ENCODE assay signal across 8 mouse cellular contexts in the genomic region with DNA sequence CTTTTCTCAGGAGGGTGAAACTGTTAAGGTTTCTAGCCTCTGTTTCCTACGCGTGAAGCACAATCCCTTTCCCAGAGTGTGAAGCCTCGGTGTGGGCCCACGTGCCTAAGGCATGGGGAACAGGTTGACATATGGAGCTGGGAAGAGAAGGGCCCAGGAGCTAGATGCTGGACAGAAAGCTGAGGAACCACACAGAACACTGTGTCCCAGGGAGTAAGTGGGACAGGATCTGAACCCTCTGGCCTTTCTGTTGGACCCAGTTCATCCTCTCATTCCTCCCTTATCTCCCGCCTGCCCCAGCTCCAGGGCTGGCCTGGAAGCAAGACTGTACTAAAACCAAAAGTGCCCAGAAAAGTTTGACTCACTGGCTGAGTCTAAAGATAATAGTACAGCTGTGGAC. TPM values are rescaled to one million over a fixed set of nuclear protein-coding genes. Genes with fewer than 3 reads are reported as not detected.
DNase-seq lines count a peak whose midpoint lies in the region; ATAC-seq and TF ChIP-seq lines count a peak whose summit lies in the region.

No protein-coding gene starts in this region.

- H3K4me1 ChIP-seq in testis, adult 2 months (ENCODE audit: control insufficient read depth, insufficient read depth, low read length) = peaks cover 14% of the 10 kb centered on the region
- peaks cover 15% of the 10 kb centered on the region for H3K4me1 ChIP-seq in liver, embryonic 12.5 days

- DNase-seq in testis, postnatal 10 days (ENCODE audit: low spot score) = no peak
- peak; percentile 28 to 35 for DNase-seq in heart, postnatal 10 days
- no peak for DNase-seq in frontal cortex, postnatal 10 days (ENCODE audit: low spot score in 2 of 2)
- no peak for DNase-seq in c-Kit-positive CD71-positive TER-119-positive erythroid progenitor cells, embryonic 14.5 days (ENCODE audit: low spot score)
- DNase-seq in right cerebral cortex, postnatal 14 days = no peak
- no peak for DNase-seq in left cerebral cortex, postnatal 10 days (ENCODE audit: extremely low spot score in 1 of 2, low spot score in 2 of 2)

- H3K4me2 ChIP-seq in liver, embryonic 12.5 days = peak overlapping the region; percentile 85

- no peaks in the 10 kb centered on the region for H3K27me3 ChIP-seq in testis, adult 2 months (ENCODE audit: control insufficient read depth, insufficient read depth, low read length)
- peaks cover 90% of the 10 kb centered on the region for H3K27me3 ChIP-seq in liver, embryonic 12.5 days (replicated peaks)

- TF ChIP-seq POLR2A in testis, adult 2 months (IDR thresholded peaks at IDR 0.05; ENCODE audit: control insufficient read depth, low read depth, low read length) = no peak

- intact Hi-C loops in heart, postnatal 10 days (cut with DNase I) = no loop called here
- intact Hi-C loops in left cerebral cortex, postnatal 10 days (cut with DNase I) = no loop called here

- no peak for ATAC-seq in liver, embryonic 12.5 days

- H3K4me3 ChIP-seq in testis, adult 2 months (ENCODE audit: control insufficient read depth, low read depth, low read length) = peak overlapping the region; percentile 77; the same call in 1 of the 2 replicates
- peak overlapping the region; percentile 63; the same call in 1 of the 2 replicates for H3K4me3 ChIP-seq in liver, embryonic 12.5 days

- TF ChIP-seq CTCF in testis, adult 2 months (IDR thresholded peaks at IDR 0.05; ENCODE audit: control insufficient read depth, insufficient read depth, insufficient replicate concordance, low read depth, low read length) = no peak

- no peak overlapping the region for H3K9ac ChIP-seq in liver, embryonic 12.5 days

- peak overlapping the region; percentile 64; the same call in 1 of the 2 replicates for H3K27ac ChIP-seq in testis, adult 2 months (ENCODE audit: control insufficient read depth, insufficient read depth, low read depth, low read length)
- no peak overlapping the region for H3K27ac ChIP-seq in liver, embryonic 12.5 days

- WGBS in liver, embryonic 12.5 days (ENCODE audit: insufficient replicate concordance) = 21% methylated on average over 5 of the region's 5 CpGs

- H3K36me3 ChIP-seq in testis, adult 2 months (ENCODE audit: control insufficient read depth, insufficient read depth, low read length) = no peaks in the 10 kb centered on the region
- no peaks in the 10 kb centered on the region for H3K36me3 ChIP-seq in liver, embryonic 12.5 days

- H3K9me3 ChIP-seq in liver, embryonic 12.5 days (replicated peaks) = no peaks in the 10 kb centered on the region

RNA-seq across cellular contexts. Expression of a gene that starts 1.3 kb away (rescaled TPM):
- 5.7 and 6.3 TPM in 2 replicates for polyA plus RNA-seq in testis, adult 2 months (2012; rRNA removed)
- total RNA-seq in heart, postnatal 10 days (2021) = 1 to 10 TPM; 3.0 to 5.3 TPM
- polyA plus RNA-seq in liver, embryonic 12.5 days (2016; fragmentation: Nextera tagmentation; extraction: Ambion mirVana) = 3.1 and 3.8 TPM in 2 replicates
- total RNA-seq in left cerebral cortex, postnatal 10 days (2021) = under 1 TPM; 0.43 to 0.64 TPM

RNA-seq across cellular contexts. Expression of a gene that starts 43.3 kb away (rescaled TPM):
- 3.9 and 4.3 TPM in 2 replicates for polyA plus RNA-seq in testis, adult 2 months (2012; rRNA removed)
- total RNA-seq in heart, postnatal 10 days (2021) = 100 to 1,000 TPM; 133 to 138 TPM
- 14.4 and 16.4 TPM in 2 replicates for polyA plus RNA-seq in liver, embryonic 12.5 days (2016; fragmentation: Nextera tagmentation; extraction: Ambion mirVana)
- 10 to 100 TPM; 51.9 to 61.5 TPM for total RNA-seq in left cerebral cortex, postnatal 10 days (2021)

RNA-seq across cellular contexts. Expression of a gene that starts 53.8 kb away (rescaled TPM):
- polyA plus RNA-seq in testis, adult 2 months (2012; rRNA removed) = 2.9 and 4.7 TPM in 2 replicates
- 100 to 1,000 TPM; 105 to 107 TPM for total RNA-seq in heart, postnatal 10 days (2021)
- 59.7 and 62.9 TPM in 2 replicates for polyA plus RNA-seq in liver, embryonic 12.5 days (2016; fragmentation: Nextera tagmentation; extraction: Ambion mirVana)
- total RNA-seq in left cerebral cortex, postnatal 10 days (2021) = 100 to 1,000 TPM; 204 to 210 TPM

Comparison
In these comparisons a context has a peak if more than half of its experiments do, and no peak if none do; other contexts are left out.
1. DNase-seq: peak in heart, postnatal 10 days (2 of 2); none in testis, postnatal 10 days (single experiment), frontal cortex, postnatal 10 days (0 of 2), c-Kit-positive CD71-positive TER-119-positive erythroid progenitor cells, embryonic 14.5 days (single experiment), right cerebral cortex, postnatal 14 days (single experiment) and left cerebral cortex, postnatal 10 days (0 of 2).